Mouse (Mus musculus) lung, adult 2 months (tissue): Measurements from ENCODE around the gene Nrm. TPM values are rescaled to one million over a fixed set of nuclear protein-coding genes. Genes with fewer than 3 reads are reported as not detected.

Source experiments
- DNase-seq: peaks from one replicate; pipeline ENCODE4 v3.0.0; 2022
- H3K4me1 ChIP-seq: fragments of 200-500 bp; 2 replicates; pipeline ENCODE4 v1.6.1; 2011; ENCODE audit warnings: low read length; ENCODE audit not compliant: control insufficient read depth, insufficient read depth
- H3K4me3 ChIP-seq: fragments of 200-500 bp; replicated peaks from 2 replicates; pipeline ENCODE3; 2011; ENCODE audit warnings: low read depth, mild to moderate bottlenecking, control low read depth, low read length; ENCODE audit errors: extremely low read depth
- CTCF ChIP-seq: fragments of 200-500 bp; IDR thresholded peaks from 2 replicates; pipeline ENCODE4 v1.5.1; 2011; ENCODE audit warnings: mild to moderate bottlenecking, low read length, control low read depth; ENCODE audit not compliant: insufficient read depth
- POLR2A ChIP-seq: fragments of 200-500 bp; IDR thresholded peaks from 2 replicates; pipeline ENCODE4 v1.6.1; 2011; ENCODE audit warnings: low read depth, mild to moderate bottlenecking, control low read depth, low read length, borderline replicate concordance; ENCODE audit errors: extremely low read depth
- WGBS: fragments of 180-500 bp; shearing (Covaris S2); methylation state at CpG from one replicate; pipeline ENCODE4 v1.1.7; 2018; 5-methylcytosine and 5-hydroxymethylcytosine counted together
- polyA plus RNA-seq: library from polyadenylated mRNA; depleted of rRNA; stranded (reverse); fragments of >200 nt; gene quantifications from 2 replicates; pipeline ENCODE4 v1.2.3, GENCODE M21; 2012

The Nrm gene
- polyA plus RNA-seq, 1 experiment = 26.2 TPM

DNA sequence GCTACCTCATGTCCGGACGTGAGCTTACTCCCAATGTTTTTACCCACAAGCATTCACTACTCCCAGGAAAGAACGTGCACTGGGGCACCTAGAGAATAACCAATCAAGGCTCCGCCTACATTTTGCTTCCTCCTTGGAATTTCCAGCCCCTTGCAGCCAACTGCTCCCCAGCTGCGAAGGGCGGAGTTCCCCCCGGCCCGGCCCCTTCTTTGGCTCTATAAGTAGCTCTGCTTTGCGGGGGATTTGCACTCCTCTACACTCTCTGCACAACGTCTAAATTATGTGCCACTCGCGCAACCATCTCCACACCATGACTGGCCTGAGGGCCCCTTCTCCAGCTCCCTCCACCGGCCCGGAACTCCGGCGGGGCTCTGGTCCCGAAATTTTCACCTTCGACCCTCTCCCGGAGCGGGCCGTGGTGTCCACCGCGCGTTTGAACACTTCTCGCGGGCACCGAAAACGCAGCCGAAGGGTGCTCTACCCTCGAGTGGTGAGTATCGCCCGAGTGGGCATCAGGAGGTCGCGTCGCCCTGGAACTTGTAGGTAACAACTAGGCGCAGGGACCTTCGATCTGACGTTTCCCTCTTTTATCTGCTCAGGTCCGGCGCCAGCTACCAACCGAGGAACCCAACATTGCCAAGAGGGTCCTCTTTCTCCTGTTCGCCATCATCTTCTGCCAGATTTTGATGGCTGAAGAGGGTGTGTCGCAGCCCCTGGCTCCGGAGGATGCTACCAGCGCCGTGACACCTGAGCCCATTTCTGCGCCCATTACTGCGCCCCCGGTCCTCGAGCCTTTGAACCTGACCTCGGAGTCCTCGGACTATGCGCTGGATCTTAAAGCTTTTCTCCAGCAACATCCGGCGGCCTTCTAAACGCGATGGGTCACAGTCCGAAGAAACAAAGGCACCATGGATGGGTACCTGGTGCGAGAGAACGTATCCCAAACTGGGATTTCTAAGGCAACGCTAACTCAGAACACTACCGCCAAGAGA, 39.4 kb upstream of the Nrm start, which contains the start of gene Ier3:
Gene Ier3 (plus strand): TSS at position 246 of the 992 bp plus-strand sequence.
- peak within 1 kb of the TSS; percentile 91 for H3K4me3 ChIP-seq
- 0 out of 2 replicates have a peak, but pooled peaks cover 2% of the 10 kb centered on the region for H3K4me1 ChIP-seq
- peak; percentile 97 for TF ChIP-seq POLR2A
- TF ChIP-seq CTCF = no peak
- peak; percentile 93 for DNase-seq
- under 1% methylated on average over 62 of the region's 62 CpGs for WGBS

DNA sequence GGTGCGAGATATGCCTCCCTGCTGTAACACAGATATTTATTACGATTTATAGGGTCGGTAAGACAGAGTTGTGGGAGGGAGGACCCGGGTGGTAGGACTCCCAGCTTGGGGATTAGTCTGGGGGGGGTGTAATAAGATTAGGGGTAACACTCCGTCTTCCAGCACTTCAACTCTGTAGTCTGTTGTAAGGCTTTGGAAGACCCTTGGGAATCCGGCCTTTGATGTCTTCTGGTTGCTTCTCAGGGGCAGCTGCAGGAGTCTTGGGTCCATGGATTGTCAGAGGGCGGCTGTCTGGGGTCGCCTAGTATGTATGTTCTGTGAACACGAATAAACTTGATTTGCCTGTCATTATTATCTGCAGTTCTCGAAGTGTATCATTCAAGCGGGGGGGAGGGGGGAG, 38.6 kb upstream of the Nrm start:
- 2% methylated on average over 11 of the region's 11 CpGs for WGBS
- DNase-seq = no peak
- H3K4me3 ChIP-seq = peak overlapping the region; percentile 91
- 0 out of 2 replicates have a peak, but pooled peaks cover 2% of the 10 kb centered on the region for H3K4me1 ChIP-seq
- TF ChIP-seq POLR2A (no peak), CTCF (no peak)

DNA sequence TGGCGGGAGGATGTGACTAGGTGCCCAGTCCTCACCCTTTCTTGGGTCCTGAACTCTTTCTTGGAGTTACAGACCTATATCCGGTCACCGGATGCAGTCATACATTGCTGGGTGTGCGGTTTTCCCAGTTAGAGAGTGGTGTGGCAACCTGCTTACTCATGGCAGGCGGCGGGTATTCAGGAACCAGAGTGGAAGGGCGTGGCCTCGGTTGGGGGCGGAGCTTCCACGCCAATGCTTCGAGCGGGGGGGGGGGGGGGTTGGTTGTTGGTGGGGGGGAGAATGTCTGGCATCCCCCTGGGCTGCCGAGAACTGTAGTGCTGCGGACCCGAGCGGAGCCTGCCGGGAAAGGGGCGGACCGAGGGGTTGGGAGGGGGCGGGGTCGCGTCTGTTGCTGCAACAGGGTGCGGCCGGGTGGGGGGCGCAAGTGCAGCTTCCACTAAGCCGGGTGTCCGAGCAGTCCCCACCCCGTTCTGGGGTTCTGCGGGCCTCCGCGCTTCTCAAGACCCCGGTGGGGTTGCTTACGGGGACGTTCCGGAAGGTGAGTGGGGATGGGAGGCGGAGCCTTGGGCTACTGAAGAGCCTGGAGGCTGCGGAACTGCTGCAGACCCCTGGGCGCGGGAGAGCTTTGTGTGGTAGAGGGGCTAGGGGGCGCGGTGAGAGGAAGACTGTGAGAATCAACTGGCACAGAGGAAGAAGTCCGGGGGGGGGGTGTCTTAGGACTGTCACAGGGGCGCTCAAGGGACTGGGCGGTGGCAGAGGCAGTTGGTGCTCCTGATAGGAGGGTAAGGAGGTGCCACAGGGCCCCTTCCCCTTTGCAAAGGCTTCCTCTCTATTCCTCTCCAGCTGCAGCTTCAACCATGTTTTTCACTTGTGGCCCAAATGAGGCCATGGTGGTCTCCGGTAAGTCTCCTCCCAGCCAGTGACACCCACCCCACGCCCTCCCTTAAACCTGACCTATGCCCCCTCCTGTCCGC, 37.9 kb upstream of the Nrm start, which contains the start of gene Flot1:
Gene Flot1 (plus strand): TSS at position 267 of the 974 bp plus-strand sequence.
- 2% methylated on average over 47 of the region's 47 CpGs for WGBS
- TF ChIP-seq CTCF (no peak), POLR2A (peak; percentile 72)
- DNase-seq = peak; percentile 87
- Histone ChIP-seq H3K4me3 (peak within 1 kb of the TSS; percentile 91), H3K4me1 (0 out of 2 replicates have a peak, but pooled peaks cover 2% of the 10 kb centered on the region)

DNA sequence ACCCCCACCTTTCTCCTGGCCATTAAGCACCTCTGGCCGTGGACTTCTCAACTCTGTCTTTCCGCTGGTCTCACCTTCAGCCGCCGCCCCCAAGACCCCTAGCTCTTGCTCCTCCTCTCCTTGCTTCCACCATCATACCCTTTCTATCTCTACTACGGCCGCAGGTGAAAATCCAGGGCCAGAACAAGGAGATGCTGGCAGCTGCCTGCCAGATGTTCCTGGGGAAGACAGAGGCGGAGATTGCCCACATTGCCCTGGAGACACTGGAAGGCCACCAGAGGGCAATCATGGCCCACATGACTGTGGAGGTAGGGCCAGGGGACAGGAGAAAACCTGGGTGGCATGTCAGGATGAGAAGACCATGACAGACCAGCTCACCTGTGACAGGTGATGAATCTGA, 36.7 kb upstream of the Nrm start:
- Histone ChIP-seq H3K4me1 (0 out of 2 replicates have a peak, but pooled peaks cover 3% of the 10 kb centered on the region), H3K4me3 (no peak overlapping the region)
- DNase-seq = no peak
- 63% methylated on average over 7 of the region's 7 CpGs for WGBS
- TF ChIP-seq POLR2A = no peak
- peak; percentile 55; the same call in 1 of the 2 replicates for TF ChIP-seq CTCF

DNA sequence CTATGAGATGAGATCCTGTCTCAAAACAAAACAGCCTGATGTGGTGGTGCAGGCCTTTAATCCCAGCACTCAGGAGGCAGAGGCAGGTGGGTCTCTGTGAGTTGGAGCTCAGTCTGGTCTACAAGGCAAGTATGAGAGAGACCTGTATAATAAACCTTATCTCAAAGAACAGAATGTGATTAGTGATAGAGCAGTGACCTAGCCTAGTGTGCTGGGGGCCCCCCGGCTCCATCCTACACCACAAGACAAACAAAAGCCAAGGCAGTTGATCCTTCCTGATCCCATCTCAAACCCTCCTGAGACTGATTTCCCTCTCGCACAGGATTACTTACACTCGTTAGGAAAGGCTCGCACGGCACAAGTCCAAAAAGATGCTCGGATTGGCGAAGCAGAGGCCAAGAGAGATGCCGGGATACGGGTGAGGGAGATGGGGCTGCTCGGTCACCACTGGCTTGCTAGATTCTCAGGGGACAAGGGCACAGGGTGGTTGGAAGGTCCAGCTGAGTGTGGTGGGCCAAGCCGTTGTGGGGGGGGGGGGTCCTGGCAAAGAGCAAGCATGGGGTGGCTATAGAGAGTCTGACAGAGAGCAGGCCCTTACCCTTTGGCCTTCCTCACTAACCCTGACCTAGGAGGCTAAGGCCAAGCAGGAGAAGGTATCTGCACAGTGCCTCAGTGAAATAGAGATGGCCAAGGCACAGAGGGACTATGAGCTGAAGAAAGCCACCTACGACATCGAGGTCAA, 35.8 kb upstream of the Nrm start:
- Histone ChIP-seq H3K4me1 (peaks cover 8% of the 10 kb centered on the region; the same call in 1 of the 2 replicates), H3K4me3 (no peak overlapping the region)
- DNase-seq = no peak
- no peak for TF ChIP-seq CTCF
- no peak for TF ChIP-seq POLR2A
- whole genome bisulfite sequencing = 94% methylated on average over 13 of the region's 13 CpGs

DNA sequence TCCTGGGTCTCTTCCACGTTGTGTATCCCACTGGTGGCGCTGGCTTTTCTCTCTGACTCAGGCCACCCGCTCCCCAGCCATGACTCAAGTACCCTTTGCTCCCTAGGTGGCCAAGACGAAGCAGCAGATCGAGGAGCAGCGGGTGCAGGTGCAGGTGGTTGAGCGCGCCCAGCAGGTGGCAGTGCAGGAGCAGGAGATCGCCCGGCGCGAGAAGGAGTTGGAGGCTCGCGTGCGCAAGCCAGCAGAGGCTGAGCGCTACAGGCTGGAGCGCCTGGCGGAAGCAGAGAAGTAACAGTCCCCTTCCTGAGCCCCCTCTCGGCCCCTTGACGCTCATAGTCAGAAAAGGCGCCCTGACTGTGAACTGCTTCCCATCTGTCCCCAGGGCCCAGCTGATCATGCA, 31.4 kb upstream of the Nrm start:
- 5% methylated on average over 21 of the region's 21 CpGs for WGBS
- peak; percentile 79 for DNase-seq
- no peak overlapping the region for H3K4me3 ChIP-seq
- peak; percentile 71 for TF ChIP-seq CTCF
- TF ChIP-seq POLR2A = no peak
- H3K4me1 ChIP-seq = peaks cover 6% of the 10 kb centered on the region; the same call in 1 of the 2 replicates

DNA sequence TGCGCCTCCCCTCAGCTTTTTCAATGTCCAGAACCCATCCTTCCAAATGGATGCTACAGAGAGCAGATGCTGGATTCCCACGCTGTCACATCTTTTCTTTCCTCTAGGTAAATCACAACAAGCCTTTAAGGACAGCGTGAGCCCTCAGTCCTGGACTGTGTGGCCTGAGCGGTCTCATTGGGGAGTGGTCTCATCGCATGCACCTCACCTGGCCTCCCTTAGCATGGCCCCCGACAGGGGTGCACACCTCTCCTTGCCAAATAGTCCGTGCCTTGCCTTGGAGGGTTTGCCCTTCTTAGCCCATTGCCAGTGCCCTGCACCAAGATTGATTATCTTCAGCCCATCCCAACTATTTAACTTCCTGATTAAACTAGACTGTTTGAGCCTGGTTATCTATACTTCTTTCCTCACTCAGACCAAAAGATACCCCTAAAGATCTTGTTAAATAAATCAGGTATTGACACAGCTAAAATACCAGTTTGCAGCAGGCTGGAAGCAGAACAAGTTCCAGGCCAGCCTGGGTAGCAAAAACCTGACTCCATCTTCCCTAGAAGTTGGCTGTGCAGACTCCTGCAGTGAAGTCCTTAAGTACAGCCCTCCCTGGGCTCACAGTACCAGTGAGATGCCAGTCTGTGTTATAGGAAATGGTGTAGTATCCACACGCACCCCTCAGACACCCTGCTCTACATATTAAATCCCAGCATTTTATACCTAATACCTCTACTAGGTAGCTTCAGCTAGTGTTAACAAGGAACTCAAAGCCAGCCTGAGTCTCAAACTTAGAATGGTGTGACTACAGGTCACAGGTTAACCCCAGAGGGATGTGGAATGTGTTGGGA, 28.5 kb upstream of the Nrm start:
- TF ChIP-seq CTCF = no peak
- TF ChIP-seq POLR2A = no peak
- H3K4me1 ChIP-seq = peaks cover 21% of the 10 kb centered on the region
- no peak overlapping the region for H3K4me3 ChIP-seq
- 70% methylated on average over 8 of the region's 8 CpGs for WGBS
- no peak for DNase-seq
